Mouse (Mus musculus) mouse embryonic stem cell (cell line): ENCODE measurements at regions not wholly inside any gene's neighbourhood (a gene's known extent, or its start where the extent isn't known, plus 50 kb on each side); places are given as distances from the start of the nearest gene placed in this dataset.

Source experiments
- in situ Hi-C, 2 experiments: fragments of 300-500 bp; cut with MboI; formaldehyde crosslinking; loops; 1 replicate in 1 of 2; 3 replicates in 1 of 2; pipeline ENCODE4 v1.14.3; 2019 to 2020; ENCODE audit warnings: low sequenced_read_pairs in 2 of 2, low pct_unique_long_range_greater_than_20kb in 1 of 2, mixed read lengths in 1 of 2; ENCODE audit not compliant: unreplicated experiment in 1 of 2

GRCm38 (mm10) chr13:72792695-72793094 lies 164.1 kb downstream of the Irx2 start:
- in situ Hi-C loops, result no loop called here

DNA sequence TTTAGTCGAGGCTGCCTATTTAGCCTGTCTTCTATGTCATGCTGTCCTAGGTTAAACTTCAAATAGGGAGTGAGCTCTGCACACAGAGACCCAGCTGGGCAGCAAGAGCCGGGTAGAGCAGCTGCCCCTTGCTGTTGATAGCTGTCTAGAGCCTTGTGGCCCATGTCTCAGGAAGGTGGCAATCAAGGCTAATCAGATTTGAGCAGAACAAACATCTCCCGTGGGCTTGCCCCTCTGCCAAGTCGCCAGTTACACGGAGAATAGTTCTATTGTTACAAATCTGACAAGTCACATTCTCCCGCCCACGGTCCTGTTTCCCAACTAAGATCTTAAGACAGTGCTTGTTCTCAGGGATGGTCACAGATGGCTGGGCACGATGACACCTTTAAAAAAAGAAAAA lies 171.4 kb downstream of the Irx2 start:
- in situ Hi-C loops, result no loop called here

DNA sequence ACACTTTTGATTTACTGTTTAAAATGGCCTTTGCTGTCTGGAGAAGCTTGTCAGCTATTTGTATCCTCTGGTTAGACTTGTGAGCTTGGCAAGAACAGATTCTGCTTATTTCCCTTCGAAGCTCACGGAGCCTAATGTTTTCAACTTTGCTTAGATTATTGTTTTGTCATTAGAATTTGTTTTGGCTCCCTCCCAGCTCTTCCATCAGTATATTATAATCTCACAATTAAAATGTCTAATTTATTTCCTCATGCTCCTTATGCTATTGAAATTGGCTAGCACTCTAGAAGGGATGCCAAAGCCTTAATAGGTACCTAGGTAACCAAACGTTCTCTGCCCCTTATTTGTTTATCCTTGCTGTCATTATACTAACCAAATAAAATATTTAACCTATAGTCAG lies 171.9 kb downstream of the Irx2 start:
- in situ Hi-C loops, result no loop called here

- in situ Hi-C loops, result no loop called here
These were observed 174.8 kb downstream of the Irx2 start for GRCm38 (mm10) chr13:72803374-72803773.

- in situ Hi-C loops, result no loop called here
These were observed 180.6 kb downstream of the Irx2 start for GRCm38 (mm10) chr13:72809226-72809625.

- in situ Hi-C loops, result no loop called here
These were observed 182.0 kb downstream of the Irx2 start for GRCm38 (mm10) chr13:72810626-72811025.

DNA sequence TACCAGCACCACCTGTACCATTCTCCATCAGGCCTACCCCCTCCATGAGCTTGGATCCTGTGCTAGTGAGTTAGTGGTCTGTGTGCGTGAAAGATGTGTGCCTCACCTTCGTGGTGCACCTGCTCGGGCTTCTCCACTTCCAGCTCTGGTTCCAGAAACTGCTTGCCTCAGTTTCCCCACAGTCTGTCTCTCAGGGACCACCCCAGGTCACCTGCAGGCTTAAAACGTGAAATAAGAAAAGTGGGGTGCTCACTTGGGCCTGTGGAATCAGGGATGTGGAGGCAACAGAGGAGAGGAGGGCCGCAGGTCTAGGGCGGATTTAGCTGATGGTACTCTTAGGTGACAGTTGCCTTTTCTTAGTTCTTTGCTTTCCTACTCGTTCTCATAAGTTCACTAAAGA lies 186.0 kb downstream of the Irx2 start:
- in situ Hi-C loops, result no loop called here

DNA sequence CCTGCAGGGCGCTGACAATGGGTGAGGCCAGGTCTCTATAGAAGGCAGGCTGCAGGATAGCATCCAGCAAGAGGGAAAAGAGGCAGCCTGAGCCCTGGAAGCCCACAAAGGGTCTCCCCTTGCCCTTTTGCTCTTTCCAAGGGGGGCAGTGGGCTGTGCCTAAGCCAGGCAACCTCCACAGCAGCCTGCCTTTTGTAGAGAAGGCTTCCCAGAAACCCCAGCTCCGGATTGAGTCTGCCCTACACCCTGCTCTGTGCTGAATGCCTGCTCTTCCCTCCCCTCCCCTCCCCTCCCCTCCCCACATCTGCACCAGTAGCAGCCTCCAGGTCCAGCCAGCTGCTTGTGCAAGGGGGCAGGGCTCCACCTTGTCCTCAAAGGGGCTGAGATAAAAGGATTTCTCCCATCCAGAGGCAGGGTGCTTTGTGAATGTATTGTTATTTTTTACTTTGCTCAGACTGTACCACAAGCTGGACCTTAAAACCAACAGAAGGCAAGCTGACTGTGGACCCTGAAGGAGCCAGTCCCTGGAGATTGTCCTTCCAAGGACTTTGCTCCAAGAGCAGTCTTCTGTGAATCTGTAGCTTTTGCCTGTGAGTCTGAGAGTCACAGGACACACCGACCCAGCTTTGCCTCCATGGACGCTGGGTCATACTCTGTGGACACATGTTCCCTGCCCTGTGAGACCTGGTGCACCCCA lies 186.8 kb downstream of the Irx2 start:
- in situ Hi-C loops, result no loop called here

DNA sequence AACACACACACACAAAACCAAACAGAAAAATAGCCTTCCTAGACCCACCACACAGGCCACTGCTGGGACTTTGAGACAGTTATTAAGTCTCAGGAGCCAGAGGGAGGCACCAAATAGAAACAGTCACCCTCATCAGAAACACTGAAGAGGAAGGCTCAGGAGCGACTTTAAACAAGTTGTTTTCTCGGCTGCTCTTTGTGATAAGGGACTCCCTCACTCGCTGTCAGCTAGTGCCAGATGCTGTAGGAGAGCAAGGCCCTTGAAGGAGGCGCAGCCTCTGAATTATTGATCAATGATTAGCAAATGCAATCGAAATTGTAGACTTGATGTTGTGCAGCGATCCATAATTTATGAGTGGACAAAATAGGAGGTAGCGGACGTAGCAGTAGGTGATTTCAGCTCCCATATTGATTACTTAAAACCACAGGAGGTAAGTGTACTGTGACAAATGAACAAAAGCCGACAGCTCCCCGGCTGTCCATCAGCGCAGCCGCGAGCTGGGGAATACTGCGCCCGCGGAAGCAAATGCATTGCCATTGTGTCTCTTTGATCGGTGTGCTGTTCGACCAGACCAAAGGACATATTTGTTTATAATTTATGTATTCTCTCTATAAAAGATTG lies 187.4 kb downstream of the Irx2 start:
- in situ Hi-C loops, result no loop called here

GRCm38 (mm10) chr13:72816856-72817255 lies 188.2 kb downstream of the Irx2 start:
- in situ Hi-C loops, result no loop called here

- in situ Hi-C loops, result no loop called here
These were observed 188.9 kb downstream of the Irx2 start for GRCm38 (mm10) chr13:72817521-72817920.

DNA sequence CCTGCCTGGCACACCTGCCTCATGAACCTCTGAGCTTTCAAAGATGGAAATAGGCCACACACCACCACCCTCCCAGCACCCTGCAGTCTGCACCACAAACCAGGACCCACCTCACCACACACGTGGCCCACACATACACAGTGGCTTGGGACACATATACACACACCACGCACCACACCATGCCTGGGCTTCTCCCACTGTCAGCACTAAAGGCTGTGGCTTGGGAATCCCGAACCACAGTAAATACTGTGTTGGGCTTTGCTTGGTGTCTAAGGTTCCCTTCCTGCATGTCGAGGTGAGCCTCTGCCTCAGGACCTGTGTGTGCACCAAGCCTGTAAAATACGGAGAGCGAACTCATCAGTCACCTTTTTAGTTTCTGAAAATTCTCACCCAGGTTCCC lies 189.3 kb downstream of the Irx2 start:
- in situ Hi-C loops, result no loop called here

GRCm38 (mm10) chr13:72826613-72827012 lies 198.0 kb downstream of the Irx2 start:
- in situ Hi-C loops, result no loop called here

DNA sequence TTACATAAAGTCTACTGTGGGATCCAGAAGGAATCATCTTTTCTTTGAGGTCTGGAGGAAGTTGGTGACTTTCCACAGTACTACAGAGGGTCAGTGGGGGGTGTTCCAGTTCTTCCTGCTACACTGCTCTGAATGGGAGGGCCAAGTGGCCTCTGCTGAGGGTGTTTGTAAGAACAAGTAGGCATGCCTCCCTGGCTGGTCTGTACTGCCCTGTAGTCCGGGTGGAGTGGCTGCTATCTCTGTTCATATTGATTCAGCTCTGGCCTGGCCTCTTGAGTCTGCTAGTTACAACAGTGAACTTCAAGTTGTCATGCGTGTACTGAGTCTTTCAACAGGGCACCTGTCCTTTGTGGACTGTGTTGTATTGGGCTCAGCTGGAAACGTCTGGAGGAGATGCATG lies 200.7 kb downstream of the Irx2 start:
- in situ Hi-C loops, result no loop called here

DNA sequence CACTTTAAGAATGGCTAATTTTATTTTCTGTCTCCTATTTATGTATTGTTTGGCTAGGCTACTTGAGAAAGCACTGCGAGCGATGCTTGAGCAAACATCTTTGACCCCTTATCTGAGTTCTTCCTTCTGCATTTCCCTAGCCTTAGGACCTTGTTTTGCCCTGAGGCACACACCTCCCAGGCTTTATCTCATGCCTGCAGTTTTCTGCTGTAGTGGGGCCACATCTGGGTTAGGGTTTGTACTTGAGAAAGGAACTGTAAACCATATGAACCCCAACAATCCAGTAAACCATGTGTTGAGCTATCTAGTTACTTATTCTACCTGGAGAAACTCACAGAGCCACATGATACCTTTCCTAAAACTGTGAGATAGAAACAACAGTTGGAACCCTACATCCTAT lies 204.7 kb downstream of the Irx2 start:
- in situ Hi-C loops, result no loop called here

DNA sequence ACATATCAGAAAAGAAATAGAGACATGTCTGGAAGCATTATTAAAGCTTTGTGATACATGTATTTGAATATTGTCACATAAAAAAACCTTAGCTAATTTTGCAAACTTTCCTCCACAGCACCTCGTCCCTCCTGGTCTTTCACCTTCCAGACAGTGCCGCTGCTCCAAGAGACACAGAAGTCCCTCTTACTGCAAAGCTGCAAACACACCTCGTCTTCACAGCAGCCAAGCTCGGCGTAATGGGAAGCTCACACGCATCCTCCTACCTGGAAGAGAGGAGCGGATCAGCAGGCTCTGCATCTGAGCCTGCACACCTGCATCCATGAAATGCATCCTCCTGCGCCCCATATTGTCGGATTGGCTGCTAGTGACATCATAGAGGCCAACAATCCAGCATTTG lies 208.4 kb downstream of the Irx2 start:
- in situ Hi-C loops, result no loop called here

DNA sequence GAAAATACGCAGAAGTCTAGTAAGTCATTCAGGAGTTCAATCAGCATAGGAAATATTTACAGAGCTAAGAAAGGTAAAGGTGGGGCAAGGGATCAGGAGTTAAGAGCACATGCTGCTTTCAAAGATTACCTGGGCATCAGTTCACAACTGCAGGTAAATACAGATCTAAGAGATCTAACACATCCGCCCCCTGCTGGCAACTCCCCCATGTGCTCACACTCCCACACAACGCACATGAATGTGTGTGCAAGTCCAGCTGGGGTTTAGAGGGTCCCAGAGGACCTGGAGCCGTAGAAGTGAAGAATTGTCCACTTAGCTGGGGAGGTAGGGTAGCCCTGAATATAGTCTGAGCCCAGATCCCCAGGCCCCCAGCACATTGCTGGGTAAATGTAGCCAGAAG lies 219.5 kb downstream of the Irx2 start:
- in situ Hi-C loops, result no loop called here

GRCm38 (mm10) chr13:72849841-72850240 lies 221.2 kb downstream of the Irx2 start:
- in situ Hi-C loops, result no loop called here

GRCm38 (mm10) chr13:72852896-72853295 lies 224.3 kb downstream of the Irx2 start:
- in situ Hi-C loops, result no loop called here

GRCm38 (mm10) chr13:72875921-72876320 lies 247.3 kb downstream of the Irx2 start:
- in situ Hi-C loops, result no loop called here
